Mouse (Mus musculus) lung, postnatal 0 days (tissue): Measurements from ENCODE around the gene Spata17.

Experiments used
- CTCF ChIP-seq: IDR thresholded peaks from 2 replicates; pipeline ENCODE4 v1.5.1; 2016; ENCODE audit warnings: antibody characterized with exemption, mild to moderate bottlenecking
- EP300 ChIP-seq: IDR thresholded peaks from 2 replicates; pipeline ENCODE4 v1.6.1; 2016; ENCODE audit warnings: antibody characterized with exemption, mild to moderate bottlenecking, control low read depth

DNA sequence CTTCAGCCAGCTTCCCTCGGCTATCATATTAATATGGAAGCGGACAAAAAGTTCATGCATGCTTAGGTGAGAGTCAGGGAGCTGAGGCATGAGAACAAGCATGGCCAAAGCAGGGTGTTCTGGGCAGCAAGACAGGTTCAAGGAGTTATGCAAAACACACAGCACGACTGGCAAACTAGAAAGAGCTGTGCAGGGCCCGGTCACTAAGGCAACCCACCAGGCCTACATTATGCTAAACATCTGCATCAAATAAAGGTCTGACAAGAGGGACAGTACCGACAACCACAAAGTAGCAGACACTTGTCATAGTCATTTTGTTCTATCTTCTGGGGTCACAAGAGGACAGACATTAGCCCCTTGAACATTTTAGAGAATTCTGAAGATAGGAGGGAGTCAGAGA is 61.6 kb downstream of the Spata17 start:
- TF ChIP-seq CTCF (no peak), EP300 (no peak)
